Mouse (Mus musculus) MEL (cell line): ENCODE measurements around the gene Nfe2. TPM values are rescaled to one million over a fixed set of nuclear protein-coding genes. Genes with fewer than 3 reads are reported as not detected.

Experiments
- DNase-seq: peaks from one replicate; pipeline ENCODE4 v3.0.0; 2011; ENCODE audit warnings: low read depth, low spot score
- H3K27ac ChIP-seq: 2 replicates; pipeline ENCODE4 v1.5.1; 2012; ENCODE audit warnings: low read depth, mild to moderate bottlenecking, control low read depth, low read length, moderate library complexity; ENCODE audit not compliant: control insufficient read depth
- H3K27me3 ChIP-seq, 2 experiments: fragments of 150-350 bp in 1 of 2; sonication (generic) in 1 of 2; 2 replicates each; pipeline ENCODE4 v1.6.1; 2012; ENCODE audit warnings: low read length in 2 of 2, mild to moderate bottlenecking in 2 of 2, improper control_type of control experiment in 1 of 2, moderate library complexity in 1 of 2; ENCODE audit not compliant: insufficient read depth in 2 of 2, control insufficient read depth in 1 of 2
- H3K36me3 ChIP-seq, 2 experiments: 2 replicates each; pipeline ENCODE4 v1.6.1; 2012 to 2014; ENCODE audit warnings: low read length in 2 of 2, improper control_type of control experiment in 1 of 2, inconsistent platforms in 1 of 2, mild to moderate bottlenecking in 1 of 2; ENCODE audit not compliant: insufficient read depth in 2 of 2, control insufficient read depth in 1 of 2
- H3K4me1 ChIP-seq, 2 experiments: fragments of 150-350 bp in 1 of 2; sonication (generic) in 1 of 2; 2 replicates each; pipeline ENCODE4 v1.6.1; 2012; ENCODE audit warnings: low read length in 2 of 2, improper control_type of control experiment in 1 of 2, mild to moderate bottlenecking in 1 of 2; ENCODE audit not compliant: insufficient read depth in 2 of 2, control insufficient read depth in 1 of 2
- H3K4me3 ChIP-seq, 2 experiments: fragments of 150-350 bp in 1 of 2; sonication (generic) in 1 of 2; 2 replicates each; pipeline ENCODE4 v1.5.1; 2012; ENCODE audit warnings: low read depth in 2 of 2, low read length in 2 of 2, mild to moderate bottlenecking in 2 of 2, moderate library complexity in 2 of 2, control low read depth in 1 of 2, improper control_type of control experiment in 1 of 2; ENCODE audit not compliant: control insufficient read depth in 1 of 2, insufficient read depth in 1 of 2
- H3K79me2 ChIP-seq: 2 replicates; pipeline ENCODE4 v1.6.1; 2012; ENCODE audit warnings: mild to moderate bottlenecking, low read length, moderate library complexity; ENCODE audit not compliant: control insufficient read depth, poor library complexity, insufficient read depth
- H3K9ac ChIP-seq: 2 replicates; pipeline ENCODE4 v1.6.1; 2012; ENCODE audit warnings: low read depth, mild to moderate bottlenecking, control low read depth, low read length, moderate library complexity; ENCODE audit not compliant: control insufficient read depth, poor library complexity, severe bottlenecking
- H3K9me3 ChIP-seq: fragments of 150-350 bp; sonication (generic); replicated peaks from 2 replicates; pipeline ENCODE4 v1.6.1; 2012; ENCODE audit warnings: mild to moderate bottlenecking, low read length, improper control_type of control experiment, moderate library complexity; ENCODE audit not compliant: insufficient read depth
- CTCF ChIP-seq, 3 experiments: IDR thresholded peaks in 2 of 3; conservative IDR thresholded peaks in 1 of 3; 2 replicates each; pipeline ENCODE4 v1.5.1; 2011 to 2012; ENCODE audit warnings: low read length in 3 of 3, low read depth in 2 of 3, mild to moderate bottlenecking in 2 of 3, improper control_type of control experiment in 1 of 3, inconsistent platforms in 1 of 3, mixed read lengths in 1 of 3, moderate library complexity in 1 of 3; ENCODE audit not compliant: control insufficient read depth in 1 of 3, insufficient read depth in 1 of 3, poor library complexity in 1 of 3, severe bottlenecking in 1 of 3
- ETS1 ChIP-seq: IDR thresholded peaks from 2 replicates; pipeline ENCODE4 v1.6.1; 2012; ENCODE audit warnings: low read depth, mild to moderate bottlenecking, inconsistent platforms, low read length, improper control_type of control experiment, moderate library complexity
- GATA1 ChIP-seq: IDR thresholded peaks from 2 replicates; pipeline ENCODE4 v1.6.1; 2011; ENCODE audit warnings: low read depth, low read length, improper control_type of control experiment
- MAZ ChIP-seq: IDR thresholded peaks from 2 replicates; pipeline ENCODE4 v1.6.1; 2012; ENCODE audit warnings: low read depth, mild to moderate bottlenecking, inconsistent platforms, low read length, improper control_type of control experiment
- MEF2A ChIP-seq: IDR thresholded peaks from 2 replicates; pipeline ENCODE4 v1.6.1; 2014; ENCODE audit warnings: low read depth, mild to moderate bottlenecking, inconsistent platforms, low read length, improper control_type of control experiment; ENCODE audit not compliant: poor library complexity, insufficient replicate concordance, severe bottlenecking; ENCODE audit errors: extremely low read depth
- MXI1 ChIP-seq: IDR thresholded peaks from 2 replicates; pipeline ENCODE4 v1.6.1; 2011; ENCODE audit warnings: mild to moderate bottlenecking, low read depth, low read length, improper control_type of control experiment
- MYC ChIP-seq: IDR thresholded peaks from 2 replicates; pipeline ENCODE4 v1.6.1; 2011; ENCODE audit warnings: low read depth, mild to moderate bottlenecking, low read length, improper control_type of control experiment, moderate library complexity
- POLR2A ChIP-seq, 2 experiments: IDR thresholded peaks; 2 replicates each; pipeline ENCODE4 v1.6.1; 2011 to 2012; ENCODE audit warnings: low read length in 2 of 2, mild to moderate bottlenecking in 2 of 2, control low read depth in 1 of 2, improper control_type of control experiment in 1 of 2, low read depth in 1 of 2, moderate library complexity in 1 of 2; ENCODE audit not compliant: control insufficient read depth in 1 of 2, insufficient read depth in 1 of 2, poor library complexity in 1 of 2
- POLR2AphosphoS5 ChIP-seq: IDR thresholded peaks from 2 replicates; pipeline ENCODE4 v1.6.1; 2012; ENCODE audit warnings: low read depth, borderline replicate concordance, mild to moderate bottlenecking, inconsistent platforms, low read length, moderate library complexity, mixed read lengths
- RAD21 ChIP-seq: IDR thresholded peaks from 2 replicates; pipeline ENCODE4 v1.6.1; 2011; ENCODE audit warnings: mild to moderate bottlenecking, low read depth, low read length, improper control_type of control experiment
- SIN3A ChIP-seq: IDR thresholded peaks from 2 replicates; pipeline ENCODE4 v1.6.1; 2012; ENCODE audit warnings: low read length, improper control_type of control experiment, inconsistent platforms
- SMC3 ChIP-seq: IDR thresholded peaks from 2 replicates; pipeline ENCODE4 v1.6.1; 2011; ENCODE audit warnings: low read depth, low read length, improper control_type of control experiment
- TAL1 ChIP-seq: IDR thresholded peaks from 2 replicates; pipeline ENCODE4 v1.6.1; 2012; ENCODE audit warnings: mild to moderate bottlenecking, inconsistent platforms, low read length, moderate library complexity, mixed read lengths
- TCF12 ChIP-seq: IDR thresholded peaks from 2 replicates; pipeline ENCODE4 v1.6.1; 2014; ENCODE audit warnings: low read depth, mild to moderate bottlenecking, inconsistent platforms, low read length, improper control_type of control experiment, moderate library complexity
- ZMIZ1 ChIP-seq: IDR thresholded peaks from 2 replicates; pipeline ENCODE4 v1.6.1; 2012; ENCODE audit warnings: low read depth, mild to moderate bottlenecking, inconsistent platforms, low read length, improper control_type of control experiment, moderate library complexity
- polyA plus RNA-seq, 2 experiments: library from polyadenylated mRNA; stranded (reverse) in 1 of 2; unstranded in 1 of 2; fragments of >175 nt in 1 of 2; fragments of >200 nt in 1 of 2; gene quantifications; 2 replicates each; pipeline versions ENCODE4 v1.2.1 to v1.2.4; 2012; ENCODE audit warnings: low replicate concordance in 2 of 2, low read depth in 1 of 2; ENCODE audit not compliant: insufficient read length in 2 of 2, insufficient read depth in 1 of 2, missing spikeins in 1 of 2
- total RNA-seq: library from RNA; depleted of rRNA; stranded (reverse); fragments of 300-350 nt; gene quantifications from 2 replicates; pipeline ENCODE4 v1.2.3, GENCODE M21; 2012

Gene Nfe2
- total and polyA plus RNA-seq, 3 experiments, result 74.6 to 103 TPM; not detected in 1

- Histone ChIP-seq H3K4me3 (no peak overlapping the region), H3K36me3 (peaks cover 4 to 7% of the 10 kb centered on the region in 2 experiments; a peak in 3 of 4 replicates), H3K27ac (no peak overlapping the region)
Observed at GRCm38 (mm10) chr15:103214971-103215907, 43.0 kb downstream of the Nfe2 start.

DNA sequence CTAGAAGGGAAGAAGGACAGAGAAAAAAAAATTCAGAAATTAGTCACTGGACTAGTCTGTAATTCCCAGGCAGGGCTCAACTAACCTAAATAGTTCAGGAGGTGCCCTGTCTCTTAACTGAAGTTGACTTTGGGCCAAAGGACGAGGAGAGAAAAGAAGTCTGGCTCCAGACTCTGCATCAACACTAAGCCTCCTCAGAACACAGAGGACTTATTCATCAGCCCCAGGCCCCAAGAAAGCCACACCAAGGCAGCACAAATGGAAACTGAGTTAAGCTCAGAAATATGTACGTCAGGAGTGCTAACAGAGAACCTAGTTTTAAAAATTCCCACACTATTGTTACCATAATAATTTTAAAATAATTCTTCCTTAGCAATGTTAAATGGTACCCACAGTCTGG is 44.1 kb downstream of the Nfe2 start:
- no peak overlapping the region for H3K27ac ChIP-seq
- H3K79me2 ChIP-seq, result peaks cover 8% of the 10 kb centered on the region; the same call in 1 of the 2 replicates
- H3K36me3 ChIP-seq, result peaks cover 4 to 7% of the 10 kb centered on the region in 2 experiments; a peak in 3 of 4 replicates
- H3K4me3 ChIP-seq, result no peak overlapping the region
- no peak for DNase-seq
- no peaks in the 10 kb centered on the region for H3K27me3 ChIP-seq
- TF ChIP-seq TAL1, result no peak
- TF ChIP-seq GATA1, result no peak
- TF ChIP-seq MAZ, result no peak
- TF ChIP-seq SIN3A, result no peak
- no peaks in the 10 kb centered on the region for H3K9me3 ChIP-seq
- peaks cover 0 to 5% of the 10 kb centered on the region in 2 experiments; a peak in 2 of 4 replicates for H3K4me1 ChIP-seq
- no peak overlapping the region for H3K9ac ChIP-seq

More at GRCm38 (mm10) chr15:103214971-103215907, 43.0 kb downstream of the Nfe2 start:
- H3K27me3 ChIP-seq, result no peaks in the 10 kb centered on the region
- H3K9ac ChIP-seq, result no peak overlapping the region
- peaks cover 0 to 5% of the 10 kb centered on the region in 2 experiments; a peak in 2 of 4 replicates for H3K4me1 ChIP-seq
- no peaks in the 10 kb centered on the region for H3K9me3 ChIP-seq
- peaks cover 13% of the 10 kb centered on the region; the same call in 1 of the 2 replicates for H3K79me2 ChIP-seq
- no peak for DNase-seq
- TF ChIP-seq POLR2A (IDR thresholded peaks at IDR 0.05; ENCODE audit: control insufficient read depth in 1 of 2, insufficient read depth in 1 of 2, low read depth in 1 of 2, low read length in 2 of 2, poor library complexity in 1 of 2) (no peak), MXI1 (no peak), TCF12 (no peak), MEF2A (no peak), ZMIZ1 (no peak), SIN3A (no peak), MYC (no peak), POLR2AphosphoS5 (no peak)

- TF ChIP-seq RAD21, result peak; percentile 16
- TF ChIP-seq CTCF (IDR thresholded peaks at IDR 0.05 in 2 of 3, conservative IDR thresholded peaks at IDR 0.05 in 1 of 3; ENCODE audit: control insufficient read depth in 1 of 3, insufficient read depth in 1 of 3, low read depth in 2 of 3, low read length in 3 of 3, poor library complexity in 1 of 3, severe bottlenecking in 1 of 3), result peak in 1 of 3 experiments; percentile 47; a peak in 2 of 6 replicates
- TF ChIP-seq ETS1, result no peak
- TF ChIP-seq SMC3, result peak; percentile 43
- no peak overlapping the region for H3K27ac ChIP-seq
- peaks cover 0 to 14% of the 10 kb centered on the region in 2 experiments; a peak in 2 of 4 replicates for H3K36me3 ChIP-seq
- H3K27me3 ChIP-seq, result no peaks in the 10 kb centered on the region
- no peaks in the 10 kb centered on the region for H3K9me3 ChIP-seq
- no peak for DNase-seq
- H3K4me3 ChIP-seq, result no peak overlapping the region
- H3K79me2 ChIP-seq, result no peaks in the 10 kb centered on the region
- H3K9ac ChIP-seq, result no peak overlapping the region
- H3K4me1 ChIP-seq, result no peaks in the 10 kb centered on the region
Observed at GRCm38 (mm10) chr15:103205156-103205555, 53.0 kb downstream of the Nfe2 start.
